Mouse (Mus musculus): ENCODE measurements around the gene Nbas.
A peak's percentile ranks its signal among the peaks of the same experiment; 100 is the strongest.

Gene Nbas

DNA sequence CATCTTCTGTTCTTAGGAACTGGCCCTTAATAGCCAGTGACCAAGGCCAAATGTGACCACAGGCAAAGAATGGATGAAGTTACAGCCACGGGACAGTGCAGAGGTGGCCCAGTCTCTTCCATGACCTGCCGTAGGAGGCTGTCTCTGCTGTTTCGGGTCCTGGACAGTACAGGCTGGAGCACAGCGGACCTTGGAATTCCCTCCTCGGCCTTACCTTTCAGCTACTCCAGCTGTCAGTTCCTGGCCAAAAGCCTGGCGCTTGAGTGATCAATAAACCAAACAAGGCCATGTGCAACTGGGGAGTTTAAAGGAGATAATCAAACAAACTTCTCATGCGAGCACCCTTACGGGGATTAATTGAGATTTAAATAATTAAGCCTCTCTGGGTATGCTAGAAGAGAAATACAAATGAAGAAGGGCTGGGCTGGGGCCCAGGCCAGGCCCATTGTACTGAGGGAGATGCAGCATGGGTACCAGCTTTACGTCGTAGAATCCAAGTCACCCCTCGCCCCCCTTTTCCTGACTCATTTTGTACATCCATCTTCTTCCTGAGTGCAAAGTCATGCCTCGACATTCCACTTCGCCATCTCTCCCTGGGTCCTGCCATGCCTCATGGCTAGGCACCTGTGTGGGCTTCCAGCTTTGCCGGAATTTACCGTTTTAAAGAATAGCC is 353.4 kb downstream of the Nbas start:
- DNase-seq (ENCODE audit: low spot score in 2 of 2), result no peak

DNA sequence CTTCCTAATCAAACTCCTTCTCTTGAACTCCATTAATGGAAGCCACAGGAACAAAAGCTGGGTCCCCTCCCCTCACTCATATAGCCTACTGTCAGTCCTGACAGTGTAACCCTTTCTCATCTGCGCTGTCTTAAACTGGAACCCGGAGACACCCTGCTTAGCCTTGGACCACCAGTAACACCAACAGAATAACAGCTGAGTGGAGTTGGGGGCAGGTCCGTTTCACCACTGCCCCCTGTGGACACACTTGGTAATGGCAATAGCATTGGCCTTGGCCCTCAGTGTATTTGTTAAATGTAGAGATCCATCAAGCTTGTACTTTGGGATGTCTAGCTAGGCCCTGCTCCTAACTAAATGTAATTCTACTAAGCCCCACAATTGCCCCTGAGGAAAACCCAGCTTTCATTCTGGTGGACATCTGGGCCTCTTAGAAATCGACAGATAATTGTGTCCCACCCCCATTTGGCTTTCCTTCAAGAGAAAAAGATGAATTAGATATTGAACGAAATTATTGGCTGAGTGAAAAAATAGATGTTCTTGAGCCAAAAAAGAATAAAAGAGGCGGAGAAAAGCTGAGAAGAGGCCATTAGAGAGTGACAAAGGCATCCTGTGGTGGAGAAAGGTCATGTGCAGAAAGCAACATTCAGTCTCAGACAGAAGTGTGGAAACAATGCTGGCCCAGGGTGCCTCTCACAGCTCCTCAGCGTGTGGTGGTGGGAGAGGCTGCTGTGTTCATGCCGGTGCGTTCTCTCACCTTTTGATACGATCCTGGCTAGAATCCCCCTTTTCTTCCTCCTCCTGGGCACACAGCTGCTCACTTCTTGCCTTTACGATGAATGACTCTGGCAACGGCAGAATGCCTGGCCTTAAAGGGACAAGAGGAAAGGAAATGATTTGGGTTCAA is 358.1 kb downstream of the Nbas start:
- peak in 1 of 2 experiments; percentile 32 for DNase-seq (ENCODE audit: low spot score in 2 of 2)

Measured in right cerebral cortex, postnatal 10 days (tissue).